Mouse (Mus musculus) limb, embryonic 12.5 days (tissue): ENCODE results near the gene Olfr589. TPM values are rescaled to one million over a fixed set of nuclear protein-coding genes. Genes with fewer than 3 reads are reported as not detected.
"Not testable (repeated sequence)": the region's sequence is repeated elsewhere in the genome, so short reads cannot be mapped to it uniquely, and the experiment has no call there.

ENCODE experiments used
- ATAC-seq: fragments of 200-750 bp; cut with Nextera tagmentation; 2 replicates; pipeline ENCODE4 v1.8.0; 2017; ENCODE audit warnings: low read depth, moderate TSS enrichment; ENCODE audit not compliant: insufficient number of reproducible peaks, insufficient read depth, low FRiP score, low TSS enrichment
- H3K27ac ChIP-seq: fragments of 300-500 bp; sonication (generic); 2 replicates; pipeline ENCODE4 v1.5.1; 2016; ENCODE audit warnings: mild to moderate bottlenecking, moderate library complexity
- H3K27me3 ChIP-seq: fragments of 300-500 bp; sonication (generic); 2 replicates; pipeline ENCODE4 v1.6.1; 2016; ENCODE audit warnings: mild to moderate bottlenecking, moderate library complexity
- H3K36me3 ChIP-seq: fragments of 300-500 bp; sonication (generic); 2 replicates; pipeline ENCODE4 v1.6.1; 2016; ENCODE audit warnings: mild to moderate bottlenecking, moderate library complexity
- H3K4me1 ChIP-seq: fragments of 300-500 bp; sonication (generic); replicated peaks from 2 replicates; pipeline ENCODE4 v1.6.1; 2016
- H3K4me2 ChIP-seq: fragments of 300-500 bp; sonication (generic); 2 replicates; pipeline ENCODE4 v1.6.1; 2016; ENCODE audit warnings: mild to moderate bottlenecking, moderate library complexity
- H3K4me3 ChIP-seq: fragments of 300-500 bp; sonication (generic); replicated peaks from 2 replicates; pipeline ENCODE4 v1.5.1; 2016; ENCODE audit warnings: mild to moderate bottlenecking
- H3K9ac ChIP-seq: fragments of 300-500 bp; sonication (generic); replicated peaks from 2 replicates; pipeline ENCODE4 v1.6.1; 2016; ENCODE audit warnings: mild to moderate bottlenecking, moderate library complexity
- H3K9me3 ChIP-seq: fragments of 300-500 bp; sonication (generic); 2 replicates; pipeline ENCODE4 v1.6.1; 2016; ENCODE audit warnings: mild to moderate bottlenecking, moderate library complexity
- WGBS: fragments of 180-500 bp; shearing (Covaris S2); methylation state at CpG from one replicate; pipeline ENCODE4 v1.1.7; 2016; 5-methylcytosine and 5-hydroxymethylcytosine counted together
- polyA plus RNA-seq: library from polyadenylated mRNA; unstranded; fragments of >200 nt; fragmentation: Nextera tagmentation; extraction: Ambion mirVana; gene quantifications from 2 replicates; pipeline ENCODE4 v1.2.1, GENCODE M21; 2016

Gene Olfr589
- not detected in 2 replicates for polyA plus RNA-seq

DNA sequence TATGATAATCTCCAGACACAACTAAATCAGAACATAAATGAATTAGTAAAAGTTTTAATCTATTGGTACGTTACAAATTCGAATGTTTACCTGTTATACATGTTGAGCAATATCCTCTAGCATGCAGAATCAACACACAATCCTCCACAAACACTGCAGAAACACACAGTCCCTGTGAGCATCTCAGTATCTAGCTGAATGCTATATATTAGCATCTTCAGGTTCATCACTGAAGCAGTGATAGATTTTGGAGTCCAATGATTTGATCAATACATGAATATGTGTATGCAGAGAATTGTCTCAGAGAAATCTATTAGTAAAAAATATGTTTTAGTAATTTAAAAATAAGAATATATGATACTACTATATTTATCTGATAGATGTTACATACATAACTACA lies at the start of gene Olfr589:
TSS of gene Olfr589 (minus strand) at position 101 of the 400 bp plus-strand sequence.
- no peak for ATAC-seq
- WGBS, result 58% methylated on average over 2 of the region's 2 CpGs
- no peaks in the 10 kb centered on the region for H3K4me1 ChIP-seq

GRCm38 (mm10) chr7:103184503-103184902 lies 28.3 kb upstream of the Olfr589 start, which contains the start of gene Olfr592:
Gene Olfr592 (plus strand): TSS chr7:103184803.
- not testable (repeated sequence) for H3K4me3 ChIP-seq, H3K4me1 ChIP-seq, H3K4me2 ChIP-seq, H3K27ac ChIP-seq, H3K9ac ChIP-seq, ATAC-seq, H3K36me3 ChIP-seq, H3K9me3 ChIP-seq, H3K27me3 ChIP-seq
- WGBS, result 81% methylated on average over 1 of the region's 1 CpGs

More for the DNA sequence above, at the start of gene Olfr589:
- Histone ChIP-seq H3K9ac (no peak within 1 kb of the TSS), H3K36me3 (no peaks in the 10 kb centered on the region), H3K9me3 (no peaks in the 10 kb centered on the region), H3K4me3 (no peak within 1 kb of the TSS), H3K27ac (no peak within 1 kb of the TSS), H3K27me3 (no peaks in the 10 kb centered on the region), H3K4me2 (no peak within 1 kb of the TSS)

- Histone ChIP-seq H3K27ac (no peak within 1 kb of the TSS), H3K27me3 (no peaks in the 10 kb centered on the region), H3K4me1 (no peaks in the 10 kb centered on the region), H3K4me2 (no peak within 1 kb of the TSS), H3K4me3 (no peak within 1 kb of the TSS), H3K9me3 (peaks cover 5% of the 10 kb centered on the region; the same call in 1 of the 2 replicates), H3K36me3 (no peaks in the 10 kb centered on the region), H3K9ac (no peak within 1 kb of the TSS)
- 76% methylated on average over 1 of the region's 1 CpGs for WGBS
- no peak for ATAC-seq
Observed at GRCm38 (mm10) chr7:103178240-103178639, 22.1 kb upstream of the Olfr589 start, which contains the start of gene Olfr591. Gene Olfr591 (minus strand): TSS chr7:103178340.

- H3K27ac ChIP-seq, result no peak overlapping the region
- no peaks in the 10 kb centered on the region for H3K36me3 ChIP-seq
- no peak overlapping the region for H3K4me2 ChIP-seq
- ATAC-seq, result no peak
- H3K9ac ChIP-seq, result no peak overlapping the region
- no peak overlapping the region for H3K4me3 ChIP-seq
- peaks cover 5% of the 10 kb centered on the region; the same call in 1 of the 2 replicates for H3K9me3 ChIP-seq
- no peaks in the 10 kb centered on the region for H3K27me3 ChIP-seq
- WGBS, result 74% methylated on average over 5 of the region's 5 CpGs
- no peaks in the 10 kb centered on the region for H3K4me1 ChIP-seq
Observed at GRCm38 (mm10) chr7:103169697-103170096, 13.5 kb upstream of the Olfr589 start.

GRCm38 (mm10) chr7:103140579-103140978 lies 15.6 kb downstream of the Olfr589 start, which contains the start of gene Olfr588-ps1:
Gene Olfr588-ps1 (plus strand): TSS chr7:103140879.
- no peak for ATAC-seq
- Histone ChIP-seq H3K4me3 (no peak within 1 kb of the TSS), H3K4me1 (no peaks in the 10 kb centered on the region), H3K9me3 (no peaks in the 10 kb centered on the region), H3K9ac (no peak within 1 kb of the TSS), H3K27me3 (no peaks in the 10 kb centered on the region), H3K27ac (no peak within 1 kb of the TSS), H3K36me3 (no peaks in the 10 kb centered on the region), H3K4me2 (no peak within 1 kb of the TSS)
- WGBS, result 76% methylated on average over 1 of the region's 1 CpGs

- 87% methylated on average over 3 of the region's 3 CpGs for WGBS
- Histone ChIP-seq H3K9ac (no peak within 1 kb of the TSS), H3K4me3 (no peak within 1 kb of the TSS), H3K4me1 (no peaks in the 10 kb centered on the region), H3K4me2 (no peak within 1 kb of the TSS), H3K27me3 (no peaks in the 10 kb centered on the region), H3K36me3 (no peaks in the 10 kb centered on the region), H3K9me3 (no peaks in the 10 kb centered on the region), H3K27ac (no peak within 1 kb of the TSS)
- ATAC-seq, result no peak
Observed at GRCm38 (mm10) chr7:103125538-103125937, 30.6 kb downstream of the Olfr589 start, which contains the start of gene Olfr586. Gene Olfr586 (minus strand): TSS chr7:103125638.

GRCm38 (mm10) chr7:103119406-103119805 lies 36.8 kb downstream of the Olfr589 start:
- Histone ChIP-seq H3K36me3 (no peaks in the 10 kb centered on the region), H3K9ac (no peak overlapping the region), H3K9me3 (no peaks in the 10 kb centered on the region), H3K27ac (no peak overlapping the region), H3K4me1 (no peaks in the 10 kb centered on the region), H3K4me3 (no peak overlapping the region), H3K4me2 (no peak overlapping the region), H3K27me3 (no peaks in the 10 kb centered on the region)
- ATAC-seq, result no peak
- WGBS, result 46% methylated on average over 3 of the region's 3 CpGs

Other genes starting within 250 kb of the Olfr589 start
- not detected in 2 replicates for gene Olfr571, start 238.8 kb downstream of the Olfr589 start, polyA plus RNA-seq
- not detected in 2 replicates for gene Olfr572, start 231.9 kb downstream of the Olfr589 start, polyA plus RNA-seq
- gene Olfr573-ps1, start 213.8 kb downstream of the Olfr589 start, polyA plus RNA-seq, result not detected in 2 replicates
- not detected in 2 replicates for gene Olfr574, start 207.9 kb downstream of the Olfr589 start, polyA plus RNA-seq
- gene Olfr575, start 197.6 kb downstream of the Olfr589 start, polyA plus RNA-seq, result not detected in 2 replicates
- not detected in 2 replicates for gene Olfr576, start 193.7 kb downstream of the Olfr589 start, polyA plus RNA-seq
- gene Olfr577, start 180.4 kb downstream of the Olfr589 start, polyA plus RNA-seq, result not detected in 2 replicates
- not detected in 2 replicates for gene Olfr578, start 167.0 kb downstream of the Olfr589 start, polyA plus RNA-seq
- not detected in 2 replicates for gene Olfr582, start 118.3 kb downstream of the Olfr589 start, polyA plus RNA-seq
- not detected in 2 replicates for gene Olfr583, start 105.1 kb downstream of the Olfr589 start, polyA plus RNA-seq
- gene Olfr584, start 74.5 kb downstream of the Olfr589 start, polyA plus RNA-seq, result not detected in 2 replicates
- not detected in 2 replicates for gene Olfr585, start 58.6 kb downstream of the Olfr589 start, polyA plus RNA-seq
- gene Olfr586, start 30.7 kb downstream of the Olfr589 start, polyA plus RNA-seq, result not detected in 2 replicates
- not detected in 2 replicates for gene Olfr588-ps1, start 15.5 kb downstream of the Olfr589 start, polyA plus RNA-seq
- not detected in 2 replicates for gene Olfr591, start 22.0 kb upstream of the Olfr589 start, polyA plus RNA-seq
- gene Olfr592, start 28.4 kb upstream of the Olfr589 start, polyA plus RNA-seq, result not detected in 2 replicates
- gene Olfr593, start 55.5 kb upstream of the Olfr589 start, polyA plus RNA-seq, result not detected in 2 replicates
- gene Olfr594, start 60.6 kb upstream of the Olfr589 start, polyA plus RNA-seq, result not detected in 2 replicates
- gene Usp17ld, start 96.1 kb upstream of the Olfr589 start, polyA plus RNA-seq, result not detected in 2 replicates
- not detected in 2 replicates for gene Olfr596, start 149.3 kb upstream of the Olfr589 start, polyA plus RNA-seq
- gene Olfr597, start 160.0 kb upstream of the Olfr589 start, polyA plus RNA-seq, result not detected in 2 replicates
- gene Olfr598, start 167.2 kb upstream of the Olfr589 start, polyA plus RNA-seq, result not detected in 2 replicates
- gene Olfr599, start 179.6 kb upstream of the Olfr589 start, polyA plus RNA-seq, result not detected in 2 replicates
- gene Olfr600, start 193.3 kb upstream of the Olfr589 start, polyA plus RNA-seq, result not detected in 2 replicates
- gene Olfr601, start 206.3 kb upstream of the Olfr589 start, polyA plus RNA-seq, result not detected in 2 replicates
- not detected in 2 replicates for gene Olfr603, start 229.8 kb upstream of the Olfr589 start, polyA plus RNA-seq